Mouse (Mus musculus) neutrophil, adult 59 days (primary cell): ENCODE data around the gene Zfpl1. TPM values are rescaled to one million over a fixed set of nuclear protein-coding genes. Genes with fewer than 3 reads are reported as not detected.

Experiments used
- total RNA-seq, 2 experiments: library from RNA; stranded (reverse); gene quantifications; 1 replicate in 1 of 2; 2 replicates in 1 of 2; pipeline ENCODE4 v1.2.4; 2023

The Zfpl1 gene
- total RNA-seq, result 10 to 100 TPM; 38.5 to 39.7 TPM

GRCm38 (mm10) chr19:6084478-6085248 is at the start of gene Zfpl1, which contains the start of gene Cdca5:
Zfpl1 (minus strand) TSS chr19:6084956.
Cdca5 (plus strand) TSS chr19:6084983.

GRCm38 (mm10) chr19:6127760-6128341 is 43.1 kb upstream of the Zfpl1 start, which contains the start of gene Snx15:
Snx15 (minus strand) TSS chr19:6128304.

GRCm38 (mm10) chr19:6117986-6118676 is 33.4 kb upstream of the Zfpl1 start, which contains the start of gene Sac3d1:
Sac3d1 (minus strand) TSS chr19:6118650.

GRCm38 (mm10) chr19:6105586-6105985 is 20.8 kb upstream of the Zfpl1 start, which contains the start of gene Naaladl1:
Naaladl1 (plus strand) TSS chr19:6105782.

GRCm38 (mm10) chr19:6094119-6094518 is 9.4 kb upstream of the Zfpl1 start, which contains the start of gene AC131692.1:
AC131692.1 (plus strand) TSS chr19:6094419.

GRCm38 (mm10) chr19:6082156-6082555 is 2.6 kb downstream of the Zfpl1 start, which contains the start of gene Gm28374:
Gm28374 (minus strand) TSS chr19:6082256.

GRCm38 (mm10) chr19:6079983-6080480 is 4.7 kb downstream of the Zfpl1 start, which contains the start of gene Tmem262:
Tmem262 (plus strand) TSS chr19:6080033.

GRCm38 (mm10) chr19:6076564-6077393 is 8.0 kb downstream of the Zfpl1 start, which contains the start of gene Vps51:
Vps51 (minus strand) TSS chr19:6077231.

GRCm38 (mm10) chr19:6067724-6068415 is 16.9 kb downstream of the Zfpl1 start, which contains the start of gene Tm7sf2:
Tm7sf2 (minus strand) TSS chr19:6068373.

GRCm38 (mm10) chr19:6061021-6061533 is 23.7 kb downstream of the Zfpl1 start, which contains the start of gene Znhit2:
Znhit2 (plus strand) TSS chr19:6061192.

GRCm38 (mm10) chr19:6057313-6058096 is 27.3 kb downstream of the Zfpl1 start, which contains the start of the genes Mrpl49 and Fau:
Mrpl49 (minus strand) TSS chr19:6057785.
Fau (plus strand) TSS chr19:6057844.

GRCm38 (mm10) chr19:6046294-6047153 is 38.2 kb downstream of the Zfpl1 start, which contains the start of gene Syvn1:
Syvn1 (plus strand) TSS chr19:6046576.

Other genes starting within 250 kb of the Zfpl1 start
- gene Frmd8, start 209.7 kb downstream of the Zfpl1 start, total RNA-seq, result 10 to 100 TPM; 56.7 to 60.3 TPM
- gene Slc25a45, start 207.1 kb downstream of the Zfpl1 start, total RNA-seq, result 10 to 100 TPM; 54.1 to 58.0 TPM
- gene Tigd3, start 190.8 kb downstream of the Zfpl1 start, total RNA-seq, result 1 to 10 TPM; 1.6 to 2.0 TPM
- 100 to 1,000 TPM; 109 to 122 TPM for gene Dpf2, start 171.9 kb downstream of the Zfpl1 start, total RNA-seq
- gene Cdc42ep2, start 160.1 kb downstream of the Zfpl1 start, total RNA-seq, result 1 to 10 TPM; 4.5 to 5.0 TPM
- gene Pola2, start 120.8 kb downstream of the Zfpl1 start, total RNA-seq, result 10 to 100 TPM; 30.9 to 35.0 TPM
- 1 to 10 TPM; 2.0 to 2.5 TPM for gene Slc22a20, start 98.8 kb downstream of the Zfpl1 start, total RNA-seq
- 100 to 1,000 TPM; 247 to 265 TPM for gene Capn1, start 69.1 kb downstream of the Zfpl1 start, total RNA-seq
- gene Syvn1, start 38.4 kb downstream of the Zfpl1 start, total RNA-seq, result 10 to 100 TPM; 45.6 to 51.2 TPM
- 10 to 100 TPM; 15.8 to 16.7 TPM for gene Mrpl49, start 27.2 kb downstream of the Zfpl1 start, total RNA-seq
- gene Fau, start 27.1 kb downstream of the Zfpl1 start, total RNA-seq, result 1,000 to 10,000 TPM; 1,540 to 1,651 TPM
- 10 to 100 TPM; 11.2 to 11.7 TPM for gene Znhit2, start 23.8 kb downstream of the Zfpl1 start, total RNA-seq
- gene Tm7sf2, start 16.6 kb downstream of the Zfpl1 start, total RNA-seq, result 1 to 10 TPM; 9.6 to 9.7 TPM
- gene Vps51, start 7.7 kb downstream of the Zfpl1 start, total RNA-seq, result 10 to 100 TPM; 70.3 to 87.1 TPM
- gene Tmem262, start 4.9 kb downstream of the Zfpl1 start, total RNA-seq, result not detected
- under 1 TPM in 1 of 2 experiments, not detected in 1; 0.71 TPM for gene Gm28374, start 2.7 kb downstream of the Zfpl1 start, total RNA-seq
- 10 to 100 TPM; 26.1 to 30.9 TPM for gene Cdca5, start within 50 bp of the Zfpl1 start, total RNA-seq
- gene AC131692.1, start 9.5 kb upstream of the Zfpl1 start, total RNA-seq, result 1 to 10 TPM; 1.1 to 1.9 TPM
- under 1 TPM; 0.49 to 0.60 TPM for gene Naaladl1, start 20.8 kb upstream of the Zfpl1 start, total RNA-seq
- gene Sac3d1, start 33.7 kb upstream of the Zfpl1 start, total RNA-seq, result 1 to 10 TPM; 5.2 to 6.0 TPM
- gene Snx15, start 43.3 kb upstream of the Zfpl1 start, total RNA-seq, result 10 to 100 TPM; 13.6 to 17.3 TPM
- under 1 TPM in 1 of 2 experiments, not detected in 1; 0.42 TPM for gene Batf2, start 56.0 kb upstream of the Zfpl1 start, total RNA-seq
- 10 to 100 TPM; 11.0 to 12.8 TPM for gene Arl2, start 56.6 kb upstream of the Zfpl1 start, total RNA-seq
- gene Majin, start 99.4 kb upstream of the Zfpl1 start, total RNA-seq, result not detected
- not detected for gene Gpha2, start 141.4 kb upstream of the Zfpl1 start, total RNA-seq
- gene Ppp2r5b, start 150.9 kb upstream of the Zfpl1 start, total RNA-seq, result 10 to 100 TPM; 14.6 to 20.9 TPM
- gene Atg2a, start 156.7 kb upstream of the Zfpl1 start, total RNA-seq, result 100 to 1,000 TPM; 186 to 206 TPM
- gene Ehd1, start 191.8 kb upstream of the Zfpl1 start, total RNA-seq, result 100 to 1,000 TPM; 224 to 254 TPM
- 10 to 100 TPM; 10.1 to 13.7 TPM for gene Cdc42bpg, start 221.5 kb upstream of the Zfpl1 start, total RNA-seq